Mouse (Mus musculus) skeletal muscle tissue, adult 2 months (tissue): ENCODE measurements around the gene Vmn1r103.
"Not testable (repeated sequence)": the region's sequence is repeated elsewhere in the genome, so short reads cannot be mapped to it uniquely, and the experiment has no call there.

Source experiments
- DNase-seq: peaks from one replicate; pipeline ENCODE4 v3.0.0-alpha.2; 2012; ENCODE audit warnings: low read depth, low spot score

The Vmn1r103 gene

DNA sequence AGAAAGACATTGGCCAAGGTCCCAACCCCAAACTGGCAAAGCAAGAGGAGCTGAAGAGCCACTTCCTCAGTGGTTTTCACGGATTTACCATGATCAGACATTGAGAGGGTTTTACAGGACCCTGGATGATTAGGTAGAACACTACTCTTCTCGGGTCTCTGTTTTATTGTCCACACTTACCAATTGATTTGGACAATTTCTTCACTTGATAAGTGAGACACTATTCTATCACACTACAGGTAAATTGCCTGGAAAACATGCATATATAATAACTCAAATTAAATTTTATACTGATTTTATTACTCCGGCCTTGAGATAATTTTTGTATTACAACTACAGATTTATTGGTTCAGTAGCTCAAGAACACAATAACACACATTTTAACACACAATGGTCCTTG is at the start of gene Vmn1r103:
Gene Vmn1r103, minus strand, starts transcription at position 101 of the 400 bp plus-strand sequence.
- not testable (repeated sequence) for DNase-seq

DNA sequence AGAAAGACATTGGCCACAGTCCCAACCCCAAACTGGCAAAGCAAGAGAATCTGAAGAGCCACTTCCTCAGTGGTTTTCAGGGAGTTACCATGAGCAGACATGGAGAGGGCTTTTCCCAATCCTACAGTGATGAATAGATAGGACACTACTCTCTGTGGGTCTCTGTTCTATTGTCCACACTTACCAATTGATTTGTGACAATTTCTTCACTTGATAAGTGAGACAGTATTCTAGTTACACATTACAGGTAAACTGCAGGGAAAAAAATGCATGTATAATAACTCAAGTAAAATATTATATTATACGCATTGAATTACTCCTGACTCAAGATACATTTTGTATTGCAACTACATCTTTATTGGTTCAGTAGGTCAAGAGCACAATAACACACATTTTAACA is 35.3 kb upstream of the Vmn1r103 start, which contains the start of gene Gm5726:
Gene Gm5726, minus strand, starts transcription at position 101 of the 400 bp plus-strand sequence.
- not testable (repeated sequence) for DNase-seq

DNA sequence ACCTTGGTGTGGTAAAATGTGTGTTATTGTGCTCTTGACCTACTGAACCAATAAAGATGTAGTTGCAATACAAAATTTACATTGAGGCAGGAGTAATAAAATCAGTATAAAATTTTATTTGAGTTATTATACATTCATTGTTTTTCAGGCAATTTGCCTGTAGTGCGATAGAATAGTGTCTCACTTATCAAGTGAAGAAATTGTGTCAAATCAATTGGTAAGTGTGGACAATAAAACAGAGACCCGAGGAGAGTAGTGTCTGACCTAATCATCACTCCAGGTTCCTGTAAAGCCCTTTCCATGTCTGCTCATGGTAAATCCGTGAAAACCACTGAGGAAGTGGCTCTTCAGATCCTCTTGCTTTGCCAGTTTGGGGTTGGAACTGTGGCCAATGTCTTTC is 23.2 kb upstream of the Vmn1r103 start, which contains the start of gene Vmn1r104:
Gene Vmn1r104, plus strand, starts transcription at position 301 of the 400 bp plus-strand sequence.
- not testable (repeated sequence) for DNase-seq

DNA sequence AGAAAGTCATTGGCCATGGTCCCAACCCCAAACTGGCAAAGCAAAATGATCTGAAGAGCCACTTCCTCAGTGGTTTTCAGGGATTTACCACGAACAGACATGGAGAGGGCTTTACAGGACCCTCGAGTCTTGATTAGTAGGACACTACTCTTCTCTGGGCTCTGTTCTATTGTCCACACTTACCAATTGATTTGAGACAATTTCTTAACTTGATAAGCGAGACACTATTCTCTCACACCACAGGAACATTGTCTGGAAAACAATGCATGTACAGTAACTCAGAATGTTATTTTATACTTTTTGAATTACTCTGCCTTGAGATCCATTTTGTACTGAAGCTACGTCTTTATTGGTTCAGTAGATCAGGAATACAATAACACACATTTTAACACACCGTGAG is 35.5 kb downstream of the Vmn1r103 start, which contains the start of gene Gm10670:
Gene Gm10670, minus strand, starts transcription at position 101 of the 400 bp plus-strand sequence.
- not testable (repeated sequence) for DNase-seq
